Mouse (Mus musculus): ENCODE data around the gene Epsti1.

DNA sequence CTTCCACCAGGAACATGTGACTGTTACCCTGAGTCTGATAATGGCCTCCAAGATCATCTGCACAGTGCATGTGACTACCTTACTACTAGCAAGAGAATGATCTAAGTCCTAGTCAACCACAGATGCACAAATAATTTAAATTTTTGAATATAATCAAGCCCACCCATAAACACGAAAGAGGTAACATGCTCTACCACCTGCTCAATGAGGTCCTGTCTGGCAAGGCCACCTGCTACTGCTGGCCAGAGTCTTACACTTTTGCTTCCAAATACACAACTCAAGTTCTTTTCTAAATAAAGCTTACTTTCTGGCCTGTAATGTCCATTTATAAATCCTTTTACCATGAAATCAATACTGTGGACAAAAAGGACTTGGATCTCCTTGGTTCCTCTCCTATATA lies 44.1 kb upstream of the Epsti1 start:
- TF ChIP-seq CTCF (IDR thresholded peaks at IDR 0.05; ENCODE audit: insufficient read depth, low read depth, low read length) (no peak), POLR2A (IDR thresholded peaks at IDR 0.05; ENCODE audit: insufficient read depth, low read depth, low read length) (no peak)

Measured in olfactory bulb, adult 2 months (tissue).